Mouse (Mus musculus) small intestine, adult 2 months (tissue): ENCODE data around the gene Ssbp3.

Experiments used
- CTCF ChIP-seq: fragments of 200-500 bp; IDR thresholded peaks from 2 replicates; pipeline ENCODE4 v1.5.1; 2012; ENCODE audit warnings: low read depth, mild to moderate bottlenecking, control low read depth, inconsistent platforms, low read length, moderate library complexity, mixed read lengths; ENCODE audit not compliant: insufficient replicate concordance, insufficient read length; ENCODE audit errors: extremely low read depth
- POLR2A ChIP-seq: fragments of 200-500 bp; IDR thresholded peaks from 2 replicates; pipeline ENCODE4 v1.6.1; 2012; ENCODE audit warnings: low read depth, mild to moderate bottlenecking, control low read depth, inconsistent platforms, low read length, moderate library complexity

- TF ChIP-seq CTCF (no peak), POLR2A (no peak)
Observed at GRCm38 (mm10) chr4:106978376-106978775, 67.9 kb downstream of the Ssbp3 start.
